Mouse (Mus musculus) adrenal gland, postnatal 25 days (tissue): Measurements from ENCODE around the gene Olfr178. TPM values are rescaled to one million over a fixed set of nuclear protein-coding genes. Genes with fewer than 3 reads are reported as not detected.

Experiments used
- DNase-seq: peaks from one replicate; pipeline ENCODE4 v3.0.0; 2021; ENCODE audit warnings: mixed read lengths
- long read RNA-seq: library from polyadenylated mRNA; stranded (forward); transcript quantifications from one replicate; pipeline ENCODE4 v2.0.0, GENCODE M21; 2021
- total RNA-seq: library from RNA; stranded (reverse); gene quantifications from 2 replicates; pipeline ENCODE4 v1.2.3, GENCODE M21; 2021

The Olfr178 gene
- total RNA-seq: not detected in 2 replicates
- long read RNA-seq: 0 reads

DNA sequence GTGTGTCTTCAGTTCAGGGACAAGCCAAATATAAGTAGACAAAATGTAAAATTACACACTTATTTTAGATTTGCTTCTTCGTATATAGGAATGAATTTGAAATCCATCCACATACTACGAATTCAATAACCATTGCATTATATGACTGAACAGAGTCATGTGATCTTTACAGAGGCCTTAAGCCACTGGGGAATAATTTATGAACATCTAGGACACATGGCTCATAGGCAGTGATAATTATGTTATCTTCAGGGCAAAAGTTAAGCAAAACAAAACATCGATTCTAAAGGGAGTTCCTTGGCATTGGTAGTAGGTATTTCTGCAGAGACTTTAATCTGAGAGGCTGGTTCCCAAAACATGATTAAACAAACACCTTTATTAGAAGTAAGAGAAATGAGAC lies at the start of gene Olfr178:
Gene Olfr178 (minus strand): TSS at position 101 of the 400 bp plus-strand sequence.
- DNase-seq: no peak

DNA sequence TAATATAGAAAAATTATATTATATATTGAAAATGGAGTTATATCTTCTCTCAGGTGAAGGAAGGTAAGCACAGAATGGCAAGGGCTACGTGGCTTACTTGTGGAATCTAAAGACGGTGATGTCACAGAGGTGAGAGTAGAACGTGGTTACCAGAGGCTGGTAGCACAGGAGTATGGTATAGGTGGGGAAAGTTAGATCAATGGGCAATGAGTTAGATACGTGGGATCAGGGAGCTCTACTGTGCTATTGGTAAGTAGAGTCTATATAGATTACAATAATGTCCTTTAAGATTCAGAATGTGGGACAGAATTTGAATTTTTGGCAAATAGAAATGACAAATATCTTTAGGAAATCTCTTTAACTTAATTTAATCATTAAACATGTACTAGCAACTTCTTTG lies 37.4 kb upstream of the Olfr178 start, which contains the start of gene Olfr180:
Gene Olfr180 (minus strand): TSS at position 101 of the 400 bp plus-strand sequence.
- DNase-seq: no peak

GRCm38 (mm10) chr16:58928655-58929054 lies 36.8 kb upstream of the Olfr178 start, which contains the start of gene Olfr181:
Gene Olfr181 (minus strand): TSS chr16:58928755.
- no peak for DNase-seq

DNA sequence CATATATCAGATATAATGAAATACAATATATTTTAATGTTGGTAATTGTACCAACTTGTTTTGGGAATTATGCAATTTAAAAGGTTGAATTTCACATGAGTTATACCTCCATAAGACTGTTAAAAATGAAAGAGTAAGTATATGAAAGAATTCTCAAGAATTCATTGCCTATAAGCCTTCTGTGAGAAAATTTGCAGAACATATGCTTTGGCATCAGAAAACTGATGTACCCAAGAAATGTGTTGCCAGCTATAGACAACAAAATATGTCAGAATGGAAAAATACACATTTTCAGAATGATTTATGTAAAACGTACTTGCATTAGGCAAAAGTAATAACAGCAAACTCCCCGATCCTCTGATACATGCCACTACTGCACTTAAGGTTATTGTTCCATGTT lies 7.4 kb downstream of the Olfr178 start:
- no peak for DNase-seq

- DNase-seq: no peak
These were observed 17.2 kb downstream of the Olfr178 start, which contains the start of gene Olfr177 for GRCm38 (mm10) chr16:58874668-58875067. Gene Olfr177 (minus strand): TSS chr16:58874768.

- no peak for DNase-seq
These were observed 30.4 kb downstream of the Olfr178 start for GRCm38 (mm10) chr16:58861479-58861878.

DNA sequence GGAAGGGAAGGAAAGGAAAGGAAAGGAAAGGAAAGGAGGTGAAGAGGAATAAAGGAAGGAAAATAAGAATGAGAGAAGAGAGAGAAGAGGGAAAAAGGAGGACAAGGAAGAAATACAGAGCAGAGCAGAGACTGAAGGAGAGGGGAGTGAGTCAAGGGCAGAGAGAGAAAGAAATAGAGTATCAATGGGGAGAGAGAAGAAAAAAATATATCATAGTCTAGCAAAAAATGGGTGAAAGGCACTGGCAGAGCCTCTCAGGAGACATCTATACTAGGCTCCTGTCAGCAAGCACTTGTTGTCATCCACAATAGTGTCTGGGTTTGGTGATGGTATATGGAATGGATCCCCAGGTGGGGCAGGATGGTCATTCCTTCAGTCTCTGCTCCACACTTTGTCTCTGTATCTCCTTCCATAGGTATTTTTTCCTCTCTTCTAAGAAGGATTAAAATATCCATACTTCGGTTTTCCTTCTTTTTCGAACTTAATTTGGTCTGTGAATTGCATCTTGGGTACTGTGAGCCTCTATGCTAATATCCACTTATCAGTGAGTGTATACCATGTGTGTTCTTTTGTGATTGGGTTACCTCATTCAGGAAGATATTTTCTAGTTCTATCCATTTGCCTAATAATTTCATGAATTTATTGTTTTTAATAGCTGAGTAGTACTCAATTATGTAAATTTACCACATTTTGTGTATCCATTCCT lies 31.7 kb downstream of the Olfr178 start:
- no peak for DNase-seq

Other genes with a start within 250 kb of the Olfr178 start
- 15.8 and 19.6 TPM in 2 replicates for gene Cpox, start 221.8 kb downstream of the Olfr178 start, total RNA-seq
- gene Gpr15, start 173.0 kb downstream of the Olfr178 start, total RNA-seq: not detected in 2 replicates
- gene Cldnd1, start 164.2 kb downstream of the Olfr178 start, total RNA-seq: 59.3 and 65.5 TPM in 2 replicates
- gene Olfr172, start 128.9 kb downstream of the Olfr178 start, total RNA-seq: not detected in 2 replicates
- not detected in 2 replicates for gene Olfr173, start 91.8 kb downstream of the Olfr178 start, total RNA-seq
- gene Olfr175-ps1, start 65.3 kb downstream of the Olfr178 start, total RNA-seq: not detected in 2 replicates
- not detected in 2 replicates for gene Olfr177, start 17.3 kb downstream of the Olfr178 start, total RNA-seq
- gene Olfr181, start 36.7 kb upstream of the Olfr178 start, total RNA-seq: not detected in 2 replicates
- not detected in 2 replicates for gene Olfr180, start 37.3 kb upstream of the Olfr178 start, total RNA-seq
- not detected in 2 replicates for gene Olfr183, start 103.3 kb upstream of the Olfr178 start, total RNA-seq
- not detected in 2 replicates for gene Olfr186, start 138.2 kb upstream of the Olfr178 start, total RNA-seq
- gene Olfr187, start 147.7 kb upstream of the Olfr178 start, total RNA-seq: not detected in 2 replicates
- gene Olfr190, start 185.9 kb upstream of the Olfr178 start, total RNA-seq: not detected in 2 replicates
- gene Olfr191, start 197.8 kb upstream of the Olfr178 start, total RNA-seq: not detected in 2 replicates
- not detected in 2 replicates for gene Olfr193, start 219.8 kb upstream of the Olfr178 start, total RNA-seq
- not detected in 2 replicates for gene Olfr194, start 229.0 kb upstream of the Olfr178 start, total RNA-seq